Mouse (Mus musculus) skeletal muscle tissue, adult 2 months (tissue): ENCODE results near the gene H2al1f.
"Not testable (repeated sequence)": the region's sequence is repeated elsewhere in the genome, so short reads cannot be mapped to it uniquely, and the experiment has no call there.

ENCODE experiments used
- DNase-seq: peaks from one replicate; pipeline ENCODE4 v3.0.0-alpha.2; 2012; ENCODE audit warnings: low read depth, low spot score

Gene H2al1f

DNA sequence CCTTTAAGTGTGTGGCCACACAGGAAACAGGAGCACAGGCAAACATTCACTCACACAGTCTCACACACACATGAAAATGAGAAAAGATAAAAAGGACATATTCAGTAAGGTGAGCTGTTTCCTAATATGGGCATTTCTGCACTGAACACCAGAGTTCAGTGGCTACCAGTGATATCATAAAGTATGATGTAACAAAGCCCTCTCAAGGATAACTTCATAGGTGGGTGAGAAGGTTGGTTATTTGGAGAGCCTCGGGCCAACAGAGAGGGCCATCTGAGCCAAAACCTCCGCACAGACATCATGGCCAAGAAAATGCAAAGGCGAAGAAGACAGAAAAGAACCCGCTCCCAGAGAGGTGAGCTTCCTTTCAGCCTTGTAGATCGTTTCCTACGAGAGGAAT lies at the start of gene H2al1f:
H2al1f (plus strand) TSS at position 301 of the 400 bp plus-strand sequence.
- not testable (repeated sequence) for DNase-seq

DNA sequence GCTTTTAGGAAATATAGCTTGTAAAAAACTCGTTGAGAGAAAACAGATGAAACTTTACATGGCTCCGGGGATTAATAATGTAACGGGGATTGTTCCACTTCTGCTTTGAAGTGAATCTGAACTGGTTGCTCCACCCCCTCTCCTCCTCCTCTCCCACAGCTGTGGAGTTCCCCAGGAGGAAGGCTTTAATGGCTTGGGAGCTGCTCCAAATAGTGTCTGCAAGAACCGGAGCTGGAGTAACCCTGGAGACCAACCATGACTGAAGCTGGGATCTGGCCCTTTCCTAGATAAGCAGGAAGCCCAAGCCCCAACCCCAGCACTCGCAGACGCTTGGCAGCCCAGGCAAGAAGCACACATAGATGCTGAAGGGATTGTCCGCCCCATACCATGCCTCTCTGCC lies 47.2 kb upstream of the H2al1f start:
- peak; percentile 38 for DNase-seq

DNA sequence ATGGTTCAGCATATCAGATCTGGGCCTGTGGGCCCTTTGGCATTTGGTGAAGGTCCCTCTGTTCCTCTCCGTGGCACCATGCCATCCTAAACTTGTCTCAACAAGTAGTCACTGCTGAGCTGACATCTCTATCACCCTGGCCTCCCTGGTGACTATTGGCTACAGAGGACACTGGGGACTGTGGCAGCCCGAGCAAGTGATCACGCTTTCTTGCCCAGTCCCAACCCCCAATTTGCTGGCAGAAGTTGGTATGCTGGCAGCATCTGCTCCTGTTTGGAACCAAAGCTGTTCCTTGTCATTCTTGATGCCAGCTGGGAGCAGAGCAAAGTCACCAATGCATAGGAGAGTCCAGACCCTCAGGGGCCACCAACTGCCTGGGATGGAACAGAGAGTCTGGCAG lies 45.9 kb upstream of the H2al1f start:
- no peak for DNase-seq

GRCm38 (mm10) chrX:11273190-11273589 lies 41.8 kb upstream of the H2al1f start:
- DNase-seq: no peak

GRCm38 (mm10) chrX:11277083-11277482 lies 37.9 kb upstream of the H2al1f start:
- DNase-seq: no peak

DNA sequence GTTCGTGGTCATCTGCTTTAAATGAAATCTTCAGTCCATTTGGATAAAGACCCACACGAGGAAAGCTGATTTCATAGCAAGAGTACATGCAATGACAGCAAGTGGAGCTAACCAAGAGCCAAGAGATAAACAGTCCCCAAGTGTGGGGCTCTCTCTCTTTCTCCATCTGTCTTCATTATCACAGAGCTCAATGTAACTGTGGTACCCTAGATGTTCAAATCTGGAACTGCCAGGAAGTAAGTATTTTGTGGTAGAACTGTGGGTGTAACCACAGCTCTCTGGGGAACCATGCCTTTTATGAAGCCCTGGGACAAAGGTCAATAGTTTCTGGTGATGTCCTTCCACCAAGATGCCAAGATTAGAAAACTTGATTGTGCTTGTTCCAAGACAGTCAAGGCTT lies 34.2 kb upstream of the H2al1f start:
- DNase-seq: no peak

DNA sequence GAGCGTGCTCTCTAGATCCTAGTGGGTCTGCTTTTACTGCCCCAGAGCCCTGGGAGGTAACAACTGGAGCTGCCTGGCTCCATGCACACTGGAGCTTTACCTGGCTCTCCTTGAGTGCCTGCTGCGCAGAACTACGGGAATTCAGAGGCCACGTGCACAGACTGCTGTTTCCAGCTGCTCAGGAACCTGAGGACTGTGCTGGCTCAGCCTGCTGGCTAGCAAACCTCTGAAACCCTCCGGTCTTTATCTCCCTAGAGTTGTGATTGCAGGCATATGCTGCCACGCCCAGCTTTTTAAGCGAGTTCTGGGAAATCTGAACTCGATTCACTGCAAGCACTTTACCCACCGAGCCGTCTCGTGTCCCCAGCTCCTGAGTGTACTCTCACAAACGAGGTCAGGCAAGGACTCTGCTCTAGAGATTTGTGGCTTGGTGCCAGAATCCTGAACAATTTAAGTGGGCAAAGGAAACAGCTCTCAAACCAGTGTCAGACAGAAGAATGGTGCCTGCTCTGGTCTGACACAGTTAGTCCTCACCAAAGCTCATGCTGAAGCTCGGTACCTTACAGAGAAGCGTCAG lies 26.6 kb upstream of the H2al1f start:
- no peak for DNase-seq

GRCm38 (mm10) chrX:11289244-11289643 lies 25.7 kb upstream of the H2al1f start:
- DNase-seq: no peak

- not testable (repeated sequence) for DNase-seq
Observed at GRCm38 (mm10) chrX:11298957-11299356, 16.0 kb upstream of the H2al1f start, which contains the start of gene H2al1a. Gene H2al1a, plus strand, starts transcription at chrX:11299257.

- not testable (repeated sequence) for DNase-seq
Observed at GRCm38 (mm10) chrX:11302132-11302531, 12.8 kb upstream of the H2al1f start, which contains the start of gene H2al1b. Gene H2al1b, plus strand, starts transcription at chrX:11302432.

- not testable (repeated sequence) for DNase-seq
Observed at GRCm38 (mm10) chrX:11305355-11305754, 9.6 kb upstream of the H2al1f start, which contains the start of gene H2al1c. Gene H2al1c, plus strand, starts transcription at chrX:11305655.

- not testable (repeated sequence) for DNase-seq
Observed at GRCm38 (mm10) chrX:11308524-11308923, 6.4 kb upstream of the H2al1f start, which contains the start of gene H2al1d. Gene H2al1d, plus strand, starts transcription at chrX:11308824.

DNA sequence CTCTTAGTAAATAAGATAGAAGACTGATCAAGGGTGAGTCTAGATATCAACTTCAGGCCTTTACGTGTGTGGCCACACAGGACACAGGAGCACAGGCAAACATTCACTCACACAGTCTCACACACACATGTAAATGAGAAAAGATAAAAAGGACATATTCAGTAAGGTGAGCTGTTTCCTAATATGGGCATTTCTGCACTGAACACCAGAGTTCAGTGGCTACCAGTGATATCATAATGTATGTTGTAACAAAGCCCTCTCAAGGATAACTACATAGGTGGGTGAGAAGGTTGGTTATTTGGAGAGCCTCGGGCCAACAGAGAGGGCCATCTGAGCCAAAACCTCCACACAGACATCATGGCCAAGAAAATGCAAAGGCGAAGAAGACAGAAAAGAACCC lies 3.3 kb upstream of the H2al1f start, which contains the start of gene H2al1e:
H2al1e (plus strand) TSS at position 301 of the 400 bp plus-strand sequence.
- DNase-seq: not testable (repeated sequence)

DNA sequence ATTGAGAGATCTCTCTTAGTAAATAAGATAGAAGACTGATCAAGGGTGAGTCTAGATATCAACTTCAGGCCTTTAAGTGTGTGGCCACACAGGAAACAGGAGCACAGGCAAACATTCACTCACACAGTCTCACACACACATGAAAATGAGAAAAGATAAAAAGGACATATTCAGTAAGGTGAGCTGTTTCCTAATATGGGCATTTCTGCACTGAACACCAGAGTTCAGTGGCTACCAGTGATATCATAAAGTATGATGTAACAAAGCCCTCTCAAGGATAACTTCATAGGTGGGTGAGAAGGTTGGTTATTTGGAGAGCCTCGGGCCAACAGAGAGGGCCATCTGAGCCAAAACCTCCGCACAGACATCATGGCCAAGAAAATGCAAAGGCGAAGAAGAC lies 3.0 kb downstream of the H2al1f start, which contains the start of gene H2al1g:
H2al1g (plus strand) TSS at position 301 of the 400 bp plus-strand sequence.
- DNase-seq: not testable (repeated sequence)

GRCm38 (mm10) chrX:11321192-11321591 lies 6.2 kb downstream of the H2al1f start, which contains the start of gene H2al1h:
Gene H2al1h, plus strand, starts transcription at chrX:11321492.
- not testable (repeated sequence) for DNase-seq

GRCm38 (mm10) chrX:11324359-11324758 lies 9.4 kb downstream of the H2al1f start, which contains the start of gene H2al1i:
Gene H2al1i, plus strand, starts transcription at chrX:11324659.
- DNase-seq: not testable (repeated sequence)

GRCm38 (mm10) chrX:11327522-11327921 lies 12.6 kb downstream of the H2al1f start, which contains the start of gene H2al1j:
Gene H2al1j, plus strand, starts transcription at chrX:11327822.
- not testable (repeated sequence) for DNase-seq

GRCm38 (mm10) chrX:11345762-11346161 lies 30.8 kb downstream of the H2al1f start:
- no peak for DNase-seq

GRCm38 (mm10) chrX:11346756-11347155 lies 31.8 kb downstream of the H2al1f start:
- DNase-seq: no peak

GRCm38 (mm10) chrX:11360823-11361222 lies 45.9 kb downstream of the H2al1f start:
- no peak for DNase-seq

GRCm38 (mm10) chrX:11361261-11361660 lies 46.3 kb downstream of the H2al1f start:
- no peak for DNase-seq

DNA sequence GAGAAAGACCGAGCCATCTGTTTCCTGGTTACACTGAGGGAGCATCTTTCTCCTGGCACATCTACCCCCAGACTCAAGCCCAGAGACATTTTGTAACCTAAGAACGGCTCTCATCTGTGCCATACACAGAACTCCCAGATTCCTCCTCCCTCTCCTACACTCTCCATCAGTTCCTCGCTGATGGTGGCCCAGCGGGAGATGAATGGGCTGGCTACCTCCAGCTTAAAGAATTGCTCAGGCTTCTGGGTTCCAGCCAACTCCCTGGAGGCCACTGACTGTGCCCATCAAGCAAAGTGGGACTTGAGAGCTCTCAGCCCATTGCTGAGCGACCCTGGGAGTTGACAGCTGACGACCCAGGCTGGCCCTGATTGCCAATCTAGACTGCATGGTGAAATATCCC lies 48.9 kb downstream of the H2al1f start:
- DNase-seq: no peak
